Mouse (Mus musculus): Measurements from ENCODE around the gene Arl8a.
"Not testable (repeated sequence)": the region's sequence is repeated elsewhere in the genome, so short reads cannot be mapped to it uniquely, and the experiment has no call there.

The Arl8a gene

DNA sequence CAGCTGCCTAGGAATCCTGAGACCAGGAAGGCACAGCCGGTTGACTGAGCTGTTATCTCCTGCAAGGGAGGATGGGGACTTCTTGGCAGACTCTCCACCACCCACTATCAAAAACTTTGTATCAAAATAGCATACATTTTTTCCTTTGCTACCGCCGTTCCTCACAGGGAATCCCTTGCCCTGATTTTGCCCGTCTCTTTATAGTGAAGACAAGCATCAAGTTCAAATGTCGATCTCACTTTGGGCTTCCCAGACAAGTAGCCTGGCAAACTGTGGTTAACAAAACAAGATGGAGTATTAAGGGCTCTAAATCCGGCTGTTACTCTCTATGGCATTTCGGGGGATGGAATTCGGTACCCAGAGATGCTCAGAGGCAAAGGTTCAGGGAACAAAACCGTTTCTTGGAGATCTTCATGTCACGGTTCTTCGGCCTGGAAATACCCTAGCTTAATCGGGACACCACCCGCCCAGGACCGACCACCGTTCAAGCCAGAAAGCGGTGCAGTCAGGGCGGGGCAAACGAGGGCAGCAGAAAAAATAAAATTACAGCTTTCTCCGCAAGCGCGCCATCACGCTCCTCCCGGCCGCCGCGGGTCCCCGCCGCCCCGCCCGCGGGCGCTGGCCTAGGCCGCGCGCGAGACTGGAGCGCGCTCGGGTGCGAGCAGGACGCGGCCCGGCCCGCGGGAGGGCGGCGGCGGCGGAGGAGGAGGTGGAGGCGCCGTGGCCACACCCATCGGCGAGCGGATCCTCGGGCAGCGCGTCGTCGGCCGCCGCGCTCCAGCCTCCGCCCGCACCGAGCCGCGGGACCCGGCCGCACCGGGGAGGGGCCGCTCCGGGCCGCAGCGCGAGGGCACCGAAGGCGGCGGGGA lies at the start of gene Arl8a:
TSS of gene Arl8a (plus strand) at position 748 of the 869 bp plus-strand sequence.
- DNase-seq (ENCODE audit: low read depth, low spot score) = peak; percentile 60

DNA sequence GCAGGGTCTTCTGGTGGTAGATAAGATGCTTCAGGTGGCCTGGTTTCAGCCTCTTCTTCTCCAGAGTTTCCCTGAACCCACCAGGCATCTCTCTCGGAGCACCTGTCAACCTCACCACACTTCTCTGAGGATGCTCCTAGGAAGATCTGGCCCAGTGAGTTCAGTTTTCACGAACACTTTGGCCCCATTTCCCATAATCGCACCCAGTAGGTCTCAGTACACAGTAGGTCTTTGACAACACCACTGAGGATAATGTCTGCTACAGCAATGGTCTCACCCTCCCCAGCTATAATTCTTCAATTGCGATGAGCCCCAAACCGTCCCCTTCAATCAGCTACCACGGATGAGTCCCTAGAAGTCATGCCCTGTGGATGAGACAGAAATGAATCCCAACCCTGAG lies 49.2 kb upstream of the Arl8a start:
- no peak for DNase-seq (ENCODE audit: low read depth, low spot score)

DNA sequence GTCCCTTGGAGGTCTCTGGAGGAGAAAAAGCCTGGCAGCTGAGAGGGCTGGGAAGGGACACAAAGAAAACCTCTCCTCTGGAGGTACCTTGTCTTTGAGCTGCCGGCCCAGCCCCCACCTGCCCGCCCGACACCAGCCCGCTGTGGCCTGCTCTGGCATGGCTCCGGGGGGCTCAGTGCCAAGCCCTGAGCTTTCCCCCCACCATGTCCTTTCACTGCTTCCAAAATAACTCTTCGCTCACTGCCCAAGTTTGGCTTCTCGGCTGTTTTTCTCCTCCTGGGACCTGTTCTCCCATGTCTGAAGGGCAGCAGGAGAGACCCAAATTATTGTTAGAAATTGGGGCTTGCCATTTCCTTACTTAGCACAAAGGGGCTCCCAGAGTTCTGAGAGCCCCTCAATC lies 48.2 kb upstream of the Arl8a start:
- no peak for DNase-seq (ENCODE audit: low read depth, low spot score)

DNA sequence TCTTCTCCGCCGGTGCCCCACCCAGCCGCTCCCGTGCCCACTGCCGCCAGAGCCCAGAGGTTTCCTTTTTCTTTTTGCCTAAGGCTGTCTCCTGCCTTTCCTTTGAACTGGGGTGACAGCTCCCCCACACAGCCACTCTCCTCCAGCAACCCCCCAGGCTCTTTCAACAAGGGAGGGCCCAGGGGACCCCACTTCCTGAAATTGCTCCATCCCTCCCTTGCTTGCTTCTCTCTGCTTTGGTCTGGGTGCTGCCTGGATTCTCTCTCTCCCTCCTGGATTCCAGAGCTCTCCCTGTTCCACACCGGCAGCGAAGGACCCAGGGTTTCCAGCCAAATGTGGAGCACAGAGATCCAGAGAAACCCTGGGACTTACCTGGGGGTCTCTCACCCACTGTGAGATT lies 46.2 kb upstream of the Arl8a start:
- no peak for DNase-seq (ENCODE audit: low read depth, low spot score)

DNA sequence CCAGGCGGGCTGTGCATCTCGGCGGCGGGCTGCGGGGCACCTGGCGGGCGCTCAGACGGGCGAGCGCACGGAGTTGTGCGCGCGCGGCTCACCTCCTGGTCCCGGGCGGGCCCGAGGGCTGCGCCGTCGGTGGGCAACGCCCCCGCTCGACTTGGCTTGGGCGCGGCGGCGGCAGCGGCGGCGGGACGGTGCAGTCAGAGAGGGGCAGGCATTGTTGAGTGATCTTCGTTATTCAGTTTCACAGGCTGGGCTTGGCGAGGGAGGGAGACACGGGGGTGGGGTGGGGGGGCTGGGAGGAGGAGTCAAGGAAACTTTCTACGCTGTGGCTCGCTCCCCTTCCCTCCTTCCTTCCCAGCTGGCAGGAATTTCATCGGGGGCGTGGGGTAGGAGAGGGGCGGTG lies 41.5 kb upstream of the Arl8a start, which contains the start of gene Lgr6:
TSS of gene Lgr6 (minus strand) at position 153 of the 400 bp plus-strand sequence.
- DNase-seq (ENCODE audit: low read depth, low spot score) = peak; percentile 59

DNA sequence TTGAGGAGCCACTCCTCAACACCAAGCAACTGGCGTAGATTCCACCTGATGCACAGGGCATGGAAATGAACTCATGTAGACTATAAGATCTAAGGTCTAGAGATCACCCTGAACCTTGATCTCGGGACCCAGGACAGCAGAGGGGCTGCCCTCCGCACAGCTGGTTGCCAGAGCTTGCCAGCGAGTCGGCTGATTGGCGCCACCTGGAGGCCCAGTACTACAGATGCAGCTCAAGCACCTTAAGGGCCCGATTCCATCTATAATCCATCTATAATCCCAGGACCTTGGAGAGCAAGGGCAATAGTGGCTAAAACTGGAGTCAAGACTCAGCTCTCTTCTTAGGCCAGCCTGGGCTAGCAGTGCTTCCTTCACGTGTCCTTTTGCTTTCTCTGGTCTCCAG lies 40.7 kb upstream of the Arl8a start:
- peak; percentile 89 for DNase-seq (ENCODE audit: low read depth, low spot score)

DNA sequence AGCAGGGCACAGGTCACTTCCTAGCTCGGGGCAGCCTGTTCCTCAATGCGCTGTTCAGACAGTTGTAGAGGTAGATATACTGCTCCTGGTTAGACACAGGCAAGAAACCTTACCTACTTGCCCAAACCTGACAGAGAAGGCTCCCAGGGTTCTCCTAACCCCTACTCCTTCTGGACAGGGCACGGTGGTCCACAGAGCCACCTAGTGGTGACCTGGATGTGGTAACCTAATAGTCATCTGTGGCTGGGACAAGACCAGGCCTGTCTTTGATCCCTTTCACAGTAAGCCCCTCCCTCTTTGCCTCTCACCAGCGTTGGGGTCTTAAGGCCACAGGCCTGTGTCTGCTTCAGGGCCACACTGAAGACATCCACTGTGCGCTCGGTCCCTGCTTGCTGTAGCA lies 38.0 kb upstream of the Arl8a start:
- DNase-seq (ENCODE audit: low read depth, low spot score) = peak; percentile 96

DNA sequence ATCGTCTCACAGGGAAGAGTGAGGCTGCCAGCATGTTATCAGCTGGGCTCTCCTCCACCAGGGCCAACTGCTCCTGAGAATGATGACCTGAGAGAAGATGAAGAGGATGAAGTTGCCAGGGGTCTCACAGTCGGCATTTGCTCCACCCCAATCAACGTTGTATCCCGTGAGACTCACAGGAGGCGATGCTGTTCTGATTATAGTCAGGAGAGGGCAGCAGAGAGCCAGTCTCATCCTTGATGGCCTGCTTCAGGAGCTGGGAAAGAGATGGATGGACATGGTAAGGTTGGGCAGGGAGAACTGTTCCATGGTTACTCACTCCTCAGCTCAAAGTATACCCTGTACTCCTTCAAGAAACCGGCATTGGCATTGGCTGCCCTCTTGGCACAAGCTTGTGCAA lies 36.5 kb upstream of the Arl8a start:
- DNase-seq (ENCODE audit: low read depth, low spot score) = peak; percentile 91

DNA sequence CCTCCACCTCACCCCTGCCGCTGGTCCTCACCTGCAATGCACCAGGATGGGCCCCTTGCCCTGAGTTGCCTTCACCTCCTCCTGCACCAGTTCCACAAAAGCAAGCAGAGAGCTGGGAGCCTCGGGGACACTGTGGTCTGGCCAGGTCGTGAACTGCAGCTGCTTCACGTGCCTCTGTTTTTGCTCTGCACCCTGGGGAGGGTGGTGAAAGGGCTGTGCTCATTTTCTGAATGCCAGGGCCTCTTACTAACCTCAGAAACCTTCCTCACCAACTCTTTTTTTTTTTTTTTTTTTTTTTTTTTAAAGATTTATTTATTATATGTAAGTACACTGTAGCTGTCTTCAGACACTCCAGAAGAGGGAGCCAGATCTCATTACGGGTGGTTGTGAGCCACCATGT lies 35.4 kb upstream of the Arl8a start:
- DNase-seq (ENCODE audit: low read depth, low spot score) = not testable (repeated sequence)

DNA sequence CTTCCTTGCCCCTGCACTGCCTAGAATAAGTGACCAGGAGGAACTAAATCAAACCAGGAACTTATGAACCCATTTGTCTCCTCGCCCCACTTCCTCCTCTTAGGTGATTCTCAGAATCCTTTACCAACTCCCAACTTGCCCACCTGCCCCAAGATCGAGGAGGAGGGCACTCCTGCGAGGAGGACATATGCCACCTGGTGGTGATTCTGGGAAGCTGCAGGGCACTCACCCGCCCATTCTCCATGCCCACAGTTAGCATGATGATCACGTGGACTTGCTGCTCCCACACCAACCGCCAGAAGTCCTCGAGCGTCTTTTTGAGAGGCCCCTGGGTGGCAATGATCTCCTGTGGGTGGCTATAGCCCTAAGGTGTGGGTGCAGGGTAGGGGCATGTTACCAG lies 34.0 kb upstream of the Arl8a start:
- DNase-seq (ENCODE audit: low read depth, low spot score) = peak; percentile 88

DNA sequence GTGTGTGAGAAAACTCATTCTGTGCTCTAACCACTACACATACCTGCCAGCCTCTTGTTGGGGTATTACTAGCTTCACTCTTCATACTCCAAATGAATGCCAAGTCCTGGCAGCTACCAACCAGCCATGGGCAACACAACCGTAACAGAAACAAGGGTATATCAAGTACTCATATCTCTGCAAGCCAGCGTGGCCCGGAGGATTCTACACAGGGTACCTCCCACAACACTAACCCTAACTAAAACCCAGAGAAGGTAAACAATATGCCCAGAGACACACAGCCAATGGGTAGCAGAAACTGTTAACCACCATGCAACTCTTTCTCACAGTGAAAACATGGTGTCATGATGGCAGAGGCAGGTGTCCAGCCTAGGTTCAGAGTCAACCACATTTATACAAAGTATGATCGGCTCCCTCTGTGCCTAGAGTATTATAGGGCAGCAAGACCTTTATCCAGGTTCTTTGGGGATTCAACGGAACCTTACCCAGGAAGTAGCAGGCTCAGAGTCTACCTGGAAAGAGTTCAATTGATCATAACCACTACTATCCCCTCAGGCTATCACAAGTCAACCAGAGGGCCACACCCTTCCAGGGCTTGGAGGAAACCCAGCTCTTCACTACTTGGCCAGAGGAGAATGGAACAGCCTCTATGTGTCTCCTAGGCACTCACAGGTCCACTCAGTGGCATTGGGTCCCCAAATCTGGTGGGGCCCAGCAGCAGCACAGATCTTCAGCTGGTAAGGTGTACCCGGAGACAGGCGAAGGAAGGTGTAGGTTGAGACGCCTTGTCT lies 21.9 kb upstream of the Arl8a start:
- no peak for DNase-seq (ENCODE audit: low read depth, low spot score)

DNA sequence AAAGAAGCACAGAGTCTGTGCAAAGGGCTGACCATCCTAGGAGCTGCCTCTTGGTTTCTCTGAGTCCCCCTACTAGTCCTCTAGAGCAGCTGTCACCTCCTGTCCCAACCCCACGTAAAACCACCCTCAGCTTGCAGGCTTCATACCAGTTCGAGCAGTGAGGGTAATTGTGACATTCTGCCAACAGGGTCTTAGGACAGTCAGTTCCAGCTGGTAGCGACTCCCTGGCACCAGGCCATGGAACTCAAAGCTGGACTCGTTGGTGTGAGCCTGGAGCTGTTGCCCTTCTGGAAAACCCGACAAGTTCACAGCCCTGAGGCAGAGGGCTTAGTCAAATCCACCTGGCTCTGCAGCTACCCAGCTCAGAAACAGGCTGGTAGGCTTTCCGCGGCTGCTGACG lies 20.6 kb upstream of the Arl8a start:
- DNase-seq (ENCODE audit: low read depth, low spot score) = no peak

DNA sequence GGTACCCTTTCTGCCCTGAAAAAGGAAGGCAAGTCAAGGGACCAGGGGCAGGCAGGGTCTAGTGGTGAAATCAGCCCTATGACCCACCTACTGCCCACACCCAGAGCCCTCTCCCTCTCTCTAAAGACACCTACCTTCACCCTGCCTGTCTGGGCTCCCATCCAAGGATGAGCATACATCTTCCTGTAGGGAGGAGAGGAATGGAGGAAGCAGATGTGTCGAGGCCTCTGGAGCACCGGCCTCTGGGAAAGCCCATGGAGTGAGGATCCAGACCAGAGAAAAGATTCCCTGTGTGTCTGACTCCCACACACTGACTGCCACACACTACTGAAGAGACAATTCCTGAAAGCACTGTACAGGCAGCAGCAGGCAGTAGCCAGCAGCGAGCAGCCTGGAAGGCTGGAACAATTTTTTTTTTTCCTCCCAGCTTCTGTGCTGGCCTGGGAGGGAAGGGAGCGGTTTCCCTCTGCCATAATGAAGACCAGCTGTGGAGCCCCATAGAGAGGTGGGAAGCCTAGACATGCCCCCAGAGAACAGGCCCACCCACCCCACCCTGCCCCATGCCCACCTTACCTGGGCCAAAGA lies 20.1 kb upstream of the Arl8a start:
- DNase-seq (ENCODE audit: low read depth, low spot score) = no peak

DNA sequence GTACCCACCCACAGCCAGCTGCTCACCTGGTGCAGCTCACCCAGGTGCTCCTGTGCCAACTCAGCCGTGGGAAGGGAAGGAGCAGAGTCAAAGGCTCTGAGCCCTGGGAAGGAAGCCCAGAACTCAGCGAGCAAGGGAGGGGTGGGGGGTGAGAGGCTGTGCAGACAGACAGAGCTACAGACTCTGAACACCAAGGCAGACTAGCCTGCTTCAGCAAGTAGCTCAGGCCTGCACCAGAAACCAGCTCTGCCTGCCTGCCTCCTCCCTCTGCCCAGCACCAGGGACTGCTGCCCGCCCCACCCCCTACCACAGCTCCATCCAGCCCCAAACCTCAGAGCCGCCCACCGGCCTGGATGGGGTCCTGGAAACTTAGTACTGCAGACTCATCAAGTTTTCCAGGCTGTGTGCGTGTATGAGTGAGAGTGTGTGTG lies 18.6 kb upstream of the Arl8a start:
- DNase-seq (ENCODE audit: low read depth, low spot score) = no peak

DNA sequence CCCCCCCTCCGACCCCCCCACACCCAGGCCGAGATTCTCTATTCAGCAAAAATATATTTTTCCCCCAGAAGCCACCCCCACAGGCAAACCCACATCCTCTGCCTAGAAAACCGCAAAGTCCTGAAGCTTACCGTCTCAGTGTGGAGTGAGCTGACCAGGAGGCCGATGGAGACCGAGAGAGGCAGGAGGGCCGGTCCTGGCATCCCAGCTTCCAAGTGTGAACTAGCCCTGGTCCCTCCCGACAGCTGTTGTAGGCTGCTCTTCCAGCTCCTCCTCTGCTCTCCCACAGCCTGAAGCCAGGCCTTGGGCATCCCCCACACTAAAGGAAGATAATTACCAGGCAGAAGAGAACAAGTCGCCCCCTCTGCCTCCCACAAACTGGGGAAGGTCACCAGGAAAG lies 17.6 kb upstream of the Arl8a start:
- DNase-seq (ENCODE audit: low read depth, low spot score) = no peak

DNA sequence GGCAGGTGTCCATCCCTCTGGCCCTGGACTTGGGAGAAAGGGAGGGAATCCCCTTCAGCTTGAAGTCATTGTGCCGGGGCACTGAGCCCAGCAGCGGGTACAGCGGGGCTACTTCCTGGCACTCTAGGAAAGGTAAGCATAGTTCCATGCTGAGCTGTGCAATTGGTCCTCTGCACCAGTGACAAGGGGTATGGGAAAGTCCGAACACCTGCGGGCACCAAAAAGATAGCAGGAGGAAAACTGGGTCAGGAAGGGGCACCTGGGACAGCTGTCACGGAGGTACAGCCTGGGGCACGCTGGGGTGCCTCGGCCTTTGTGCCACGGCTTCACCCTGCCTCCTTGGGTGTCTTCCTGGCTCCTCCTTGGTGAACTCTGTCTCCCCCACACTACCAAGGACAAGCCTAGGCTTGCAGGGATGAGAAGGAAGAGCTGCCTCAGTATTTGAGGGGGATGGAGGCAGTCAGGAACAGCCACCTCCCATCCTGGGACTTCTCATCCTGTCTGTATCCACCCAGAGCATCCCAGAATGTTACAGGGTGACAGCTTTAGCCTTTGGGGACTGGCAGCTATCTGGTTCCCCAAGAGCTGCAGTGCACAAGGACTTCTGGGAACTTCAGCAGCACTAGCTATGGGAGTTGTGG lies 17.0 kb upstream of the Arl8a start:
- peak; percentile 51 for DNase-seq (ENCODE audit: low read depth, low spot score)

DNA sequence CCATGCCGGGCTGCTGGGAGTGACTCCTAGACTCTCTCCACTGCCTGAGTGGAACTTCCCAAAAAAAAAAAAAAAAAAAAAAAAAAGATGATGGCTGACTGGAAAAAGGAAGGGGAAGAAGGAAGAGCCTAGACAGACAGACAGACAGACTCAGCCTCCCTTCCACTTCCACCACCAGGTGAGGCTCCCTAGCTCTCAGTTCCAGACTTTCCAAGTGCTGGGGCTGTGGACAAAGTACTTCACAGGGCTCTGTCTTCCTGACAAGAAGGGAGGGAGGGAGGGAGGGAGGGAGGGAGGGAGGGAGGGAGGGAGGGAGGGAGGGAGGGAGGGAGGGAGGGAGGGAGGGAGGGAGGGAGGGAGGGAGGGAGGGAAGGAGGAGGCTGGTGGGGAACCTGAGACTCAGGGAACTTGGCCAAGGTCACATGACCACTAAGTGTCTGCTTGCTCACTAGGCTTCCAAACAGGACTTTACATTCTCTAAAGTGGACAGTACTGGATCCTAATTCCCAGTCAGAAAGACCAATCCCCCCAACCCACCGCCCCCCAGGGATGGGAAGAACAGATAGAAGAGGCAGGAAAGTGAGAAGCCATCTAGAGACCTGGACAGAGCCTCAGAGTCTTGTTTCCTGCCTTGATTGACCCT lies 16.1 kb upstream of the Arl8a start:
- DNase-seq (ENCODE audit: low read depth, low spot score) = peak; percentile 83

DNA sequence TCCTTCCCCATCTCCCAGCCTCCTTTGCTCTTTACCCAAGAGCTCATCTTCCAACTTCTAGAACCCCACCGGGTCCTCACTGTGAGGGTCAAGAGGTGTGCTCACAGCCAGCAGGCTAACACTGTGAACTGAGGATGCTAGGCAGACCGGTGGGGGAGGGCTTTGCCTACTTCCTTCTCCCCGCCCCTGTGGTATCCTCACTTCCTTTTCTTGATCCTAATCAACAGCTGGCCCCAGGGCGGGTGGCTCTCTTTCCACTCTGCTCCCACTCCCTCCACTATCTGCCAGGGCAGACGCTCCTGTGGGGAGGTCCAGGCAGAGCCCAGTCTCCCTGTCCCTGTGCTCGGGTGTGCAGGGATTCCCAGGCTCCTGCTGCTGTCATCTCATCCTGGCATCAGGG lies 15.6 kb upstream of the Arl8a start:
- peak; percentile 50 for DNase-seq (ENCODE audit: low read depth, low spot score)

DNA sequence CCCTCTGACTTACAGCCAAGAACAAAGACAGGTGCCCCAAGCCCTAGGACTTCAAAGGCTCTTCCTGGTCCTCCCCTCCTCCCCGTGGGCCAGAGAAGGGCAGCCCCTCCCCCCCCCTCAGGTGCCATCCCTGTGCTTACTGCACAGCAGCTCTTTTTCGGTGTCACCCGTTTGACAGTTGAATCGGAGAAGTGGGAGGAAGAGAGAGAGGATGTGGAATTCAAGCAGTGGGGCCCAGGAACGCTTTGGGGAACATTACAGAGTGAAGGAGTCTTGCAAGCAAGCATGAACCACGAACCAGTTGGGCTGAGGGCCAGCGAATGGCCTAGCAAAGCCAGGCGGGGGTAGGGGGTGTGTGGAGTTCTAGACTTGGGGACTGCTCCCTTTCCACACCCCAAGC lies 15.1 kb upstream of the Arl8a start:
- no peak for DNase-seq (ENCODE audit: low read depth, low spot score)

DNA sequence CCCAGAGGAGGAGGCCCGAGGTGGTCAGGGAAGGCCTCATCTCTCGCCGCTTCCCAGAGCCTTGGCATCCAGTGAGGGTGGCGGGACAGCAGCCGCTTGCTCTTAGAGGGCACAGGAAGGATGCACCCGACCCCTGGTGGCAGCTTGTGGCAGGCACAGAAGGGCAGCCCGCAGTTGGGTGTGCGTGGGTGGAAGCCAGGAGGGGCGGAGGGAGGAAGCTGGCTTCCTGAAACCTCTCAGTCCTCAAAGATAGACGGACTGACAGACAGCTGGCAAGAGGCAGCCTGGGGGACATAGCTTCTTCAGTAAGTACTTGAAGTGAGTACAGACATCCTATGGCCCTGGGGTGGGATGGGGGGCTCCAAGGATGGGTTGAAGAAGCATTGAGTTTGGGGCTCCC lies 14.2 kb upstream of the Arl8a start, which contains the start of gene Ptpn7:
TSS of gene Ptpn7 (plus strand) at position 228 of the 400 bp plus-strand sequence.
- DNase-seq (ENCODE audit: low read depth, low spot score) = peak; percentile 78

DNA sequence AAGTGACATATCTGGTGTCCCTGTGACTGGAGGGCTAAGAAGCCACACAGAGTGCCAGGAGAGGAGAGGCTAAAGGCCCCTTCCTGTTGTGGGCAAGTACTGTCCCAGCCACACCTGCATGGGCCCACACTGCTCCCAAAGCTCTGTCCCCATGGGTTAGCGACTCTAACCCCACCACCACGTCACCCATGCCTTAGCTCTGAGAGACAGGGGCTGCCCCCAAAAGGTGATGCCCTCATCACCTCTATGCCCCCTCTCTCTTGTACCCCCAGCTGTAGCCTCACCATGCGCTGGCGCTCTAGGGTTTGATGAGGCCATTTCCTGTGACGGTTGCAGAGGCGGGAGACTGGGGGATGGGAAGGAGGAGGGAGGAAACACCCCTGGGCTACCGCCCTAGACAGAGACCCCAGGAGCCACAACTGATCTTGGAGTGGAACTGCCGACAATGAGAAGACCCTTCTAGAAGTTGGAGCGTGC lies 13.7 kb upstream of the Arl8a start:
- DNase-seq (ENCODE audit: low read depth, low spot score) = no peak

Measured in ES-CJ7 (cell line).